ENCODE assay signal across 16 mouse cellular contexts in genomic region chr12:85389204-85390185, GRCm38 (mm10). TPM values are rescaled to one million over a fixed set of nuclear protein-coding genes. Genes with fewer than 3 reads are reported as not detected.
DNase-seq lines count a peak whose midpoint lies in the region; ATAC-seq and TF ChIP-seq lines count a peak whose summit lies in the region.
"Had no signal": no experiment of that assay in that cellular context is flagged by ENCODE, and none has a peak within 500 bp of the region (broad histone marks: within the 10 kb centered on the region; RNA-seq: fewer than 3 reads in every experiment).

No protein-coding gene starts in this region.

- H3K36me3 ChIP-seq in lung, embryonic 14.5 days (ENCODE audit: insufficient read depth), result no peaks in the 10 kb centered on the region
- H3K36me3 ChIP-seq in erythroblast, embryonic 14.5 days (ENCODE audit: control insufficient read depth), result no peaks in the 10 kb centered on the region
- H3K36me3 ChIP-seq in liver, embryonic 14.5 days (replicated peaks; ENCODE audit: control insufficient read depth, insufficient read depth, low read depth), result no peaks in the 10 kb centered on the region
- H3K36me3 ChIP-seq in stomach, embryonic 14.5 days (ENCODE audit: control insufficient read depth, insufficient read depth, low read length), result no peaks in the 10 kb centered on the region
- H3K36me3 ChIP-seq: hindbrain, embryonic 10.5 days; midbrain, embryonic 13.5 days; neural tube, embryonic 12.5 days had no signal

- no peak overlapping the region for H3K9ac ChIP-seq in lung, embryonic 14.5 days
- H3K9ac ChIP-seq in liver, embryonic 14.5 days (replicated peaks), result 0 out of 2 replicates have a peak overlapping the region, but pooled peaks have one; percentile 9
- no peak overlapping the region for H3K9ac ChIP-seq in stomach, embryonic 14.5 days (replicated peaks; ENCODE audit: low read depth, low read length)
- H3K9ac ChIP-seq: midbrain, embryonic 13.5 days; neural tube, embryonic 12.5 days had no signal

- 0 out of 2 replicates have a peak, but pooled peaks cover 2% of the 10 kb centered on the region for H3K27me3 ChIP-seq in lung, embryonic 14.5 days (ENCODE audit: insufficient read depth, low read length)
- peaks cover 14% of the 10 kb centered on the region for H3K27me3 ChIP-seq in erythroblast, embryonic 14.5 days (ENCODE audit: control insufficient read depth)
- H3K27me3 ChIP-seq in liver, embryonic 14.5 days (ENCODE audit: control insufficient read depth, insufficient read depth, low read length), result no peaks in the 10 kb centered on the region; the same call in 1 of the 2 replicates
- H3K27me3 ChIP-seq in stomach, embryonic 14.5 days (ENCODE audit: control insufficient read depth, insufficient read depth, low read length), result no peaks in the 10 kb centered on the region
- H3K27me3 ChIP-seq: midbrain, embryonic 13.5 days; neural tube, embryonic 12.5 days; Patski had no signal

- 45% methylated on average over 15 of the region's 15 CpGs for WGBS in lung, embryonic 14.5 days
- WGBS in liver, embryonic 14.5 days (ENCODE audit: insufficient replicate concordance), result 7% methylated on average over 15 of the region's 15 CpGs
- whole genome bisulfite sequencing in stomach, embryonic 14.5 days, result 63% methylated on average over 15 of the region's 15 CpGs

- ATAC-seq in lung, embryonic 14.5 days (ENCODE audit: insufficient read depth), result no peak; the same call in 1 of the 2 replicates
- ATAC-seq in liver, embryonic 14.5 days (ENCODE audit: insufficient read depth), result peak; percentile 74
- ATAC-seq in stomach, embryonic 14.5 days (ENCODE audit: insufficient number of reproducible peaks, insufficient read depth, low FRiP score, low read depth), result peak; percentile 92
- ATAC-seq: midbrain, embryonic 13.5 days; Patski had no signal

- H3K4me2 ChIP-seq in lung, embryonic 14.5 days, result no peak overlapping the region
- H3K4me2 ChIP-seq in liver, embryonic 14.5 days (ENCODE audit: low read depth), result peak overlapping the region; percentile 60
- no peak overlapping the region for H3K4me2 ChIP-seq in stomach, embryonic 14.5 days (replicated peaks; ENCODE audit: low read depth, low read length)
- H3K4me2 ChIP-seq: midbrain, embryonic 13.5 days; neural tube, embryonic 12.5 days had no signal

- no peak for TF ChIP-seq CTCF in lung, embryonic 14.5 days (IDR thresholded peaks at IDR 0.05; ENCODE audit: low read depth)
- TF ChIP-seq CTCF in liver, embryonic 14.5 days (IDR thresholded peaks at IDR 0.05; ENCODE audit: low read depth), result peak; percentile 24; the same call in 1 of the 2 replicates

- H3K4me3 ChIP-seq in lung, embryonic 14.5 days (ENCODE audit: low read depth, low read length), result no peak overlapping the region
- peak overlapping the region; percentile 4 for H3K4me3 ChIP-seq in erythroblast, embryonic 14.5 days (replicated peaks)
- H3K4me3 ChIP-seq in liver, embryonic 14.5 days (ENCODE audit: insufficient read depth in 1 of 2, low read depth in 2 of 2, low read length in 2 of 2), result no peak overlapping the region
- no peak overlapping the region for H3K4me3 ChIP-seq in stomach, embryonic 14.5 days (ENCODE audit: low read depth, low read length)
- H3K4me3 ChIP-seq: hindbrain, embryonic 10.5 days; midbrain, embryonic 13.5 days; neural tube, embryonic 12.5 days had no signal

- H3K4me1 ChIP-seq in lung, embryonic 14.5 days (ENCODE audit: insufficient read depth), result peaks cover 2% of the 10 kb centered on the region; the same call in 1 of the 2 replicates
- peaks cover 20% of the 10 kb centered on the region for H3K4me1 ChIP-seq in erythroblast, embryonic 14.5 days (ENCODE audit: control insufficient read depth)
- H3K4me1 ChIP-seq in liver, embryonic 14.5 days (replicated peaks; ENCODE audit: control insufficient read depth in 2 of 2, insufficient read depth in 2 of 2, low read length in 1 of 2), result peaks cover 14 to 23% of the 10 kb centered on the region in 2 experiments
- H3K4me1 ChIP-seq in stomach, embryonic 14.5 days (ENCODE audit: control insufficient read depth, insufficient read depth, low read length), result 0 out of 2 replicates have a peak, but pooled peaks cover 4% of the 10 kb centered on the region
- H3K4me1 ChIP-seq: hindbrain, embryonic 10.5 days; midbrain, embryonic 13.5 days; neural tube, embryonic 12.5 days had no signal

- no peak for TF ChIP-seq EP300 in liver, embryonic 14.5 days (IDR thresholded peaks at IDR 0.05; ENCODE audit: low read depth)

- no peaks in the 10 kb centered on the region for H3K9me3 ChIP-seq in lung, embryonic 14.5 days (ENCODE audit: low read depth, low read length)
- H3K9me3 ChIP-seq in erythroblast, embryonic 14.5 days (ENCODE audit: control insufficient read depth, low read length), result no peaks in the 10 kb centered on the region
- no peaks in the 10 kb centered on the region for H3K9me3 ChIP-seq in liver, embryonic 14.5 days (ENCODE audit: control insufficient read depth, low read length)
- no peaks in the 10 kb centered on the region for H3K9me3 ChIP-seq in stomach, embryonic 14.5 days (ENCODE audit: control insufficient read depth, low read depth, low read length)
- H3K9me3 ChIP-seq: hindbrain, embryonic 10.5 days; midbrain, embryonic 13.5 days; neural tube, embryonic 12.5 days had no signal

- peak; percentile 39 for DNase-seq in lung, embryonic 14.5 days
- DNase-seq in lung, adult 18-20 months, result no peak
- no peak for DNase-seq in liver, embryonic 14.5 days (ENCODE audit: low read depth in 3 of 3, low spot score in 3 of 3)
- no peak for DNase-seq in right cerebral cortex, postnatal 36 days (ENCODE audit: low spot score in 2 of 2)
- DNase-seq in right cerebral cortex, postnatal 25 days, result no peak
- no peak for DNase-seq in cerebellum, adult 11 months
- DNase-seq: adrenal gland, adult 2 months; gastrocnemius, postnatal 10 days; kidney, adult 8-10 months; layer of hippocampus, adult 9-11 months had no signal

- H3K27ac ChIP-seq in lung, embryonic 14.5 days (ENCODE audit: low read depth), result no peak overlapping the region
- no peak overlapping the region for H3K27ac ChIP-seq in liver, embryonic 14.5 days
- peak overlapping the region; percentile 58; the same call in 1 of the 2 replicates for H3K27ac ChIP-seq in stomach, embryonic 14.5 days (ENCODE audit: low read length)
- H3K27ac ChIP-seq: hindbrain, embryonic 10.5 days; midbrain, embryonic 13.5 days; neural tube, embryonic 12.5 days had no signal

RNA-seq across cellular contexts. Expression of gene Tmed10, which starts 14.8 kb away (rescaled TPM):
- polyA plus RNA-seq in lung, embryonic 14.5 days (2014; fragmentation: Nextera tagmentation; extraction: Ambion mirVana), result 333 and 344 TPM in 2 replicates
- 19.3 and 20.4 TPM in 2 replicates for polyA plus RNA-seq in erythroblast, embryonic 14.5 days (2012)
- 43.7 and 67.2 TPM in 2 replicates for polyA plus RNA-seq in liver, embryonic 14.5 days (2012; rRNA removed)
- 174 and 175 TPM in 2 replicates for polyA plus RNA-seq in liver, embryonic 14.5 days (2014; fragmentation: Nextera tagmentation; extraction: Ambion mirVana)
- 386 and 405 TPM in 2 replicates for polyA plus RNA-seq in stomach, embryonic 14.5 days (2014; fragmentation: Nextera tagmentation; extraction: Ambion mirVana)

RNA-seq across cellular contexts. Expression of gene Nek9, which starts 50.3 kb away (rescaled TPM):
- 17.2 and 18.2 TPM in 2 replicates for polyA plus RNA-seq in lung, embryonic 14.5 days (2014; fragmentation: Nextera tagmentation; extraction: Ambion mirVana)
- polyA plus RNA-seq in erythroblast, embryonic 14.5 days (2012), result 0.12 and 0.15 TPM in 2 replicates
- polyA plus RNA-seq in liver, embryonic 14.5 days (2012; rRNA removed), result 6.6 and 8.8 TPM in 2 replicates
- 4.1 and 4.4 TPM in 2 replicates for polyA plus RNA-seq in liver, embryonic 14.5 days (2014; fragmentation: Nextera tagmentation; extraction: Ambion mirVana)
- polyA plus RNA-seq in stomach, embryonic 14.5 days (2014; fragmentation: Nextera tagmentation; extraction: Ambion mirVana), result 20.3 and 20.4 TPM in 2 replicates
